Mouse (Mus musculus) c-Kit-positive CD71-positive TER-119-negative erythroid progenitor cells, embryonic 14.5 days (primary cell): Measurements from ENCODE around the gene Crocc.

ENCODE experiments used
- DNase-seq: peaks from one replicate; pipeline ENCODE4 v3.0.0-alpha.2; 2013; ENCODE audit warnings: low read depth

Crocc gene

DNA sequence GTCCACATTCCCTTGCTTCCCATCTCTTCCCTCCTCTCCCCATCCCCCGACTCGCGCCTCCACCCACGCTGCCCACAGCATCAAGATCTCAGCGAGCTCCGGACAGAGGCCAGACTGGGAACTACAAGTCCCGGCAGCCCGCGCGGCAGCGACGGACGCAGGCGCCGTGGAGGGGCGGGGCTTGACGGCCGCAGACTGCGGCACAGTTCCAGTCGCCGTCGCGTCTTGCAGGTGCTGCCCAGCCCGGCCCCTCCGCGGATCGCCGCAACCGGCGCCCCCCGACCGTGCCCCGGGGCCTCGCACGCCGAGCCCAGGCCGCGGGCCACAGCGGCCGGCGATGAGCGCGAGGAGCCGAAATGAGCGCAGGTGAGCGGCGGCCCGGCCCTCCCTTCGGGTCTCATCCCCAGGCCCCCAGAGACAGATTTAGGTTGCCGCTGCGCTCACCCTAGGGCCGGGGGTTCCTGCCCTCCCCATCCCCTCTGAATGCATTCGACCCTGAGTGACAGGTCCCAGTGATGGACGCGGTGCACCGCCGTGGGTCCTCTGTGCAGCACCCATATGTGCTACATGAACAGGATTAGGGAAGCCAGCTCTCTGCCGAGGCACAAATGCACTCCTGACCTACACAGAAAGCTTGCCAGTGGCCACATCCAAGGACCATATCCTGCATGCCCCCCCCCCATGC, 73.5 kb downstream of the Crocc start, which contains the start of gene Atp13a2:
Atp13a2 (plus strand) TSS at position 163 of the 685 bp plus-strand sequence.
- DNase-seq, result peak; percentile 65

DNA sequence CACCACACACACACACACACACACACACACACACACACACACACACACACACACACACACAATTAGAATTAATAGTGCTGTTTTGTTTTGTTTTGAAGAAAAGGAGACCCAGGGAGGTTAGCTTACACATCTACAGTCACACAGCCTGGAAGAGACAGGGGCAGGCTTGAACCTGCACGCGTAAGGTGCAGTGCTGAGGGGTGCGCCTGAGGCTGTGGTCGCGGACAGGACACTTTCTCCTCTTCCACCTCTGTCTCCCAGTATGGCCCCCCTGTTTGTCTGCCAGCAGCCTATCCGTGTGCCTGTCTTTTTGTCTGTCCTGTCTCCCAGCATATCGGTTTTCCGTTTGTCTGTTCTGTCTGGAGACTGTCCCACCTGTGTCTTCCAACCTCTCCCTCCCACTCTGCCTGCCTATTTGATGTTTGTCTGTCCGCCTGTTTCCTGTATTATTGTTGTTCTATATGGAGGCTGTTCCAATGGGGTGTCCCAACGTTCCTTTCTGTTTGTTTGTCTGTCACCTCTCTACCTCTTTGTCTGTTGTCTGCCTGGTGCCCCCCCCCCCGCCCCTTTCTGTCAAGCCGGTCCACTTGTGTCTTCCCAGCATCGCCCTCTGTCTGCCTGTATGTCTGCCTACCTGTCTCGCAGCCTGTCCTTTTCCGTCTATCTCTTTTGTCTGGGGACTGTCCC, 74.2 kb downstream of the Crocc start:
- DNase-seq, result no peak

DNA sequence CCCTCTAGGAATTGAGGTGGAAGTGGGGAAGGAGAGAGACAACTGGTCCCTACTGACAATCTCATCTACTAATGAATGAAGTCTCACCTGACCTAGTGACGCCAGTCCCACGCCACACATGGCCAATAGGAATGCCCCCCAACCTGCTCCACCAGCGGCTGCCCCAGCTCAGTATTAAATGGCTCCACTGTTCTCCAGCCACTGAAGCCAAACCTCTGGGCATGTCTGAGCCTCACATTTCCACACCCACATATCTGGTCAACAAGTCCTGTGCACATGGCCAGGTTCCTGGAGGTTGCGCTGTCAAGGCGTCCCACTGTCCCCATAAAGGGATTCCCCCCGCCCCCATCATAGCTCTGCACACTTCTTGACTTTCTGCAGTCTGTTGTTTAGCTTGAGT, 75.8 kb downstream of the Crocc start:
- DNase-seq, result no peak

DNA sequence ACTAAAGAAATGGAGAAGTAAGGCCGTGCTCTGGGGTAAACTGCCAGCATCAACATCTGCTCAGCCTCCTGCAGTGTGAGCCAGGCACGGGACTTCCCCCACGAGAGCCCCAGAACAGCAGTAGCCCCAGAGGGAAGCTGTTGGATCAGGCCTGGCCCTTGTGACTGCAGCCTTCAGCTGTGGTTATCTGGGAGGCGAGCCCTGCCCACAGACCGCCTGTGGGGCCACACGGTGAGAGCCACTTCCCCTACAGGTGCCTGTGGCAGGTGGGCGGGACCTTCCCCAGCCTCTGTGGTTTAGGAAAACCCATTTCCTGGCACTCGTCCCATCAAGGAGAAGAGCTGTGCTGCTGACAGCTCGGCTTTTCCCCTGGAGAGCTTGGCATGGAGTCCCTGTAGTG, 76.9 kb downstream of the Crocc start:
- no peak for DNase-seq

DNA sequence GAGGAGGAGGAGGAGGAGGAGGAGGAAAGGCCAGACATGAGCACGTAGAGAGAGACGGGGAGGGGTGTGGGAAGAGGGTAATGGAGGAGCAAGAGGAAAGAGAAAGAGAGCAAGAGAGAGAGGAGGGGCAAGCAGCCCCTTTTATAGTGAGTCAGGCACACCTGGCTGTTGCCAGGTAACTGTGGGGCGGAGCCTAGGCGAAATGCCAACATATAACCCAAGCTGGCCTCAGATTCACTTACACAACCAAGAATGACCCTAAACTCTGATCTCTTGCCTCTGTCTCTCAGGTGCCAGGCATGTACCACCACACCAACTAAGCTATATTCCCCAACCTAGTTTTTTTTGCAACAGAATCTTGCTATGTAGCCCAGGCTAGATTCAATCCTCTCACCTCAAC, 77.5 kb downstream of the Crocc start:
- no peak for DNase-seq

DNA sequence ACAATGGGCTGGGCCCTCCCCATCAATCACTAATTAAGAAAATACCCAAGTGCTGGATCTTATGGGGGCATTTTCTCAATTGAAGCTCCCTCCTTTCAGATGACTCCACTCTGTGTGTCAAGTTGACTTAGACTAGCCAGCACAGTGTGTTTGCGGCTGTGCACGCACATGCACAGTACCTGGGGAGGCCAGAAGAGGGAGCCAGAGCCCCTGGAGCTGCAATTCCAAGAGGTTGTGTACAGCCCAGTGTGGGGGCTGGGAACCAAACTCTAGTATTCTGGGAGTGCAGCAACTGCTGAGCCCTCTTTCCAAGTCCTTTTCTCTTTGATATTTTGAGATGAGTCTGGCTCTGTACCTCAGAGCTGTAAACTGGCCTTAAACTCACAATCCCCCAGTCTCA, 78.7 kb downstream of the Crocc start:
- no peak for DNase-seq

DNA sequence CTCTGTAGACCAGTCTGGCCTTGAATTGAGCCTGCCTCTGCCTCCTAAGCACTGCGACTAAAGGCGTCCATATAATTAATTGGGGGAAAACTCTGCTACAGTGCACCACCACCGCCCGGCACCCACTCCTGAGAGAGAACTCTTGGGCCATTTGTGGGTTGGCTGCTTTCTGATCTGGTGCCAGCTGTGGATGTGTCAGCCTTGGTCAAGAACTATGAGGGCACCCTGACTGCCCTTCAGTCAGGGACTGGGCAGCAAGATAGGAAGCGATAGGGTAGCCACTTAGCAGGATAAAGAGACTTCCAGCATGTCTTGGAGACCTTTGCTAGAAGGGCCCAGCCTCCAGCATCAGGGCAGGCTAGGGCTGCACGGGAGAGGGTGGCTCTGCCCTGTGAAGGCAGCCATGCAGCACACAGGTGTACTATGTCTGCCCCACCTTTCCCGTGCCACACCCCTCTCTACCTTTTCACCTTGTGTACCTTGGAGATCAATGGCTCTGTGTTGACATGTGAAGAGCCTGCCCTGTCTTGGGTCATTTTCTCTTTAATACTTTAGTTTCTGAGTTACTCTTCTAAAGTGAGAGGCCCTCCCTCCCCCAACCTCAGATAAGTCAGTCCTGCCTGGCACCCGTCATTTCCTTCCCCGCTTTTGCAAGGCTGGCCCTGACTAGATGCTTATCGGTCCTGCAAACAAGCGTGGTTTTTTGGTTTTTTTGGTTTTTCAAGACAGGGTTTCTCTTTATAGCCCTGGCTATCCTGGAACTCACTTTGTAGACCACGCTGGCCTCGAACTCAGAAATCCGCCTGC, 82.3 kb downstream of the Crocc start:
- DNase-seq, result no peak

DNA sequence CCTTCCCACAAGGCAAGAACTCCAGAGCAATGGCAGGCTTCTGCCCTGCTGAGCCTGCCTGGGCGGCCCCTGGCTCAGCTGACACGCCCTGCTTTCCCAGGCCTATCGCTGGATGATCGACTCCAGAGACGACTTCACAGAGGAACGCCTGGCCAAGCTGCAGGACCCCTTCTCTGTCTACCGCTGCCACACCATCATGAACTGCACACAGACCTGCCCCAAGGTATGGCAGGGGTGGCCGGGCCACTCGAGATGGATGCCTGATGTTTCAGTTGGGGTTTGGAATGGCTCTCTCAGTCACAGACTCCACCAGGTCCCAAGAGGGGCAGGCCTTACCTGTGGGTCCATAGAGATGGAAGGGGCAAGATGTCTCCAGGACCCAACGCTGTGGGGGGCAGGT, 83.1 kb downstream of the Crocc start:
- no peak for DNase-seq

DNA sequence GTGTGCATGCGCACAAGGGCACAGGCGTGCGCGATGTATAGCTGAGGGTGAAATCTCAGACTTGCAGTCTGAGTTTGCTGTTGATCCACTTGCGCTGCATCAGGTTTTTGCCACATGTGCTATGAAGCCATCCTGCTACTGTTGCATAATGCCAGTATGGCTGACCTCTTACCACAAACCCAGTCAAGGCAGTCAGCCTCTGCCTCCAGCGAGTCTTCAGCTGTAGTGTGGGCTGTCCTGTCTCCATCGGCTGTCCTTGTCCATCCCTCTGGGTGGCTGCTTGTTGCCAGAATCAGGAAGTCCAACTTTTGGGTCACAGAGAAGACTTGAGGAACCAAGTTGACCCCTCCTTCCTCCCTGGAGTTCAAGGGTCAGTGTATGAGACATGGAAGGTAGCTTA, 85.0 kb downstream of the Crocc start:
- DNase-seq, result no peak

DNA sequence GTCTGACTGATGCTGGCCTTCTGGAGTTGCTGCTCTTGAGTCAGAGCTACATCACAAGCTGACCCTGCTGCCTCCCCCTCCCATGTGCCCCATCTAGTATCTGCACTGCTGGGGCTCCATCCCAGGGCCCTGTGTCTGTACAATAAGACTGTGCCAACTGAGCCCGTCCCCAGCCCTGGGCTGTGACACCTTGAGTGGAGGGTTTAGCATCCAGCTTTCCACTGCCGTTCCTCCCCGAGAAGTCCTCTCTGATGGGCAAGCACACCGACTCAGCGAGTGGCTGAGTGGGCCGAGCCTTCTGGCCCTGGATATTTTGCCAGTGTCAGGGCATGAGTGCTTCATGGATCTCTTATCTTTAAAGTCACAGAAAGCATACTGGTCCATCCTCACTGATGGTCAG, 85.9 kb downstream of the Crocc start:
- no peak for DNase-seq

DNA sequence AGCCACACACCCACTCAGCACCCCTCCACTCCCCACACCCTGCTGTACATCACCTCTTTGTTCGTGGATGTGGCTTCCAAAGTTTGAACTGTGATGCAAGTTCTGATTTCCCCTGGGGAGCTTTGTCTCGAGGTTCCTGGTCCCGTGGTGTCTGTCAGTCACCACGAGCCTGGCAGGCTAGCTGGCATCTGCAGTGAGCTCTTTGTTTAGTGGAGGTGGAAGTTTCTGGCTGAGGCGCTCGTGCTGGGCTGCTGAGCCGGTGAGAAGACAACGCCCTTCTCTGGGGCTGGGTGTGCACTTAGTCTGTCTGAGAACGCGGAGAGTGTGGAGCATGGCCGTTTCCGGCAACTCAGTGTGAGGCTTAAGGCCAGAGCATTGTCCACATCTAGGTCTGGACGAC, 88.7 kb downstream of the Crocc start:
- no peak for DNase-seq

DNA sequence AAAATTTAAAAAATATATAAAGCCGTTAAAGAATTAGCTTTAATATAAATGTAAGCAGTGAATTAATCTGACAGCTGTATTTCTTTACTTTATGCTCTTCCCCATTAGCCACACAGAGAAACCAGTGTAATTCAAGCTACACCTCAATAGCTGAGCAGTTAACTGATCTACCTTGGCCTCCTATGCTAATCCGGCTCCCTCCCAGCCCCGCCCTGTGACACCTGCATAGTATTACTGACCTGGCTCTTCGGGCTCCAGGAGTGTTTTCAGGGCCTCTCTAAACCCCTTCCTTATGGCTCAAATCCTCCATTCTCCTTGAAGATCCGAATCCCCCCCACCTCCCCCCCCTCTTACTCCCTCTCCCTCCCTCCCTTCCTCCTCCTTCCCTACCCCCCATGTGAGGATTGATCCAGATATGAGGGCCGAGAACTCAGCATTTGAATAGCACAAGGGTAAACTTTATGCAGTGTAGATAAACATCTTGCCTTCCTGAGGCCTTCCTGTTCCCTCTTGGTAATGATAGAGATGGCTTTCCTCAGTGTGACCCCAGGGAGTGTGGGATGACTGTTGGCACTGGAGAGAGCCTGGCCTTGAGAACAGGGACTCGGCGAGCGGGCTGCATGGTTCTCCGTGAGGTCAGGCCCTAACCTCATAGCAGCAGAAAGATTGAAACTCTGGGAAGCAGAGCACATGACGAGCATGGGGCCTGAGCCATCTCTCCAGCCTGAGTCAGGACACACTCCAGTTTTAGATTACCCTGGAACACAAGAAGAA, 92.8 kb downstream of the Crocc start:
- no peak for DNase-seq
